Mouse (Mus musculus): ENCODE measurements around the gene Gm9857. TPM values are rescaled to one million over a fixed set of nuclear protein-coding genes. Genes with fewer than 3 reads are reported as not detected.

Gm9857 gene
- polyA plus RNA-seq, 1 experiment from 2014 or later, result not detected

DNA sequence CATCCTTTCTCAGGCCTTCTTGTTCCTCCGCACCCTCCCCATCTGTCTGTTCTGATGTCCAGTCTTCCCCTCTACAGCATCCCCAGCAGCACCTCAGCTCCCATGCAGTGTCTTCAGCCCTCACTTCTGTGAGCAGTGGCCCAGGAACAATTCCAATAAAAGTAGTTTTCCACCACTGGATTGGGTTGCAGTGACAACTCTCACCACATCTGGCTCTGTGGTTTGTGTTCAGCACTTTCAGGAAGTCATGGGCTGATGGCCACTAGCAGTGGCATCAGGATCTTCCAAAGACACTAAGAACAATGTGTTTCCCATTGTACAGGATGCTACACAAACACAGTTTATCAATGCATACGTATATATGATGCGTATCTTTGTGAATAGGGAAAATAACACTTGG, 25.8 kb upstream of the Gm9857 start:
- H3K4me3 ChIP-seq (ENCODE audit: low read depth, low read length), result no peak overlapping the region
- H3K4me2 ChIP-seq (ENCODE audit: low read depth, low read length), result no peak overlapping the region
- 97% methylated on average over 3 of the region's 3 CpGs for WGBS
- H3K4me1 ChIP-seq (ENCODE audit: control insufficient read depth, insufficient read depth, low read length), result no peaks in the 10 kb centered on the region; the same call in 1 of the 2 replicates
- ATAC-seq (ENCODE audit: low read depth), result no peak
- H3K9ac ChIP-seq (replicated peaks; ENCODE audit: low read depth, low read length), result no peak overlapping the region
- no peak overlapping the region for H3K27ac ChIP-seq (ENCODE audit: low read depth, low read length)
- no peaks in the 10 kb centered on the region for H3K36me3 ChIP-seq (ENCODE audit: control insufficient read depth, insufficient read depth, low read length)
- H3K27me3 ChIP-seq (ENCODE audit: control insufficient read depth, insufficient read depth, low read length), result no peaks in the 10 kb centered on the region
- no peaks in the 10 kb centered on the region for H3K9me3 ChIP-seq (ENCODE audit: control insufficient read depth, low read length)

DNA sequence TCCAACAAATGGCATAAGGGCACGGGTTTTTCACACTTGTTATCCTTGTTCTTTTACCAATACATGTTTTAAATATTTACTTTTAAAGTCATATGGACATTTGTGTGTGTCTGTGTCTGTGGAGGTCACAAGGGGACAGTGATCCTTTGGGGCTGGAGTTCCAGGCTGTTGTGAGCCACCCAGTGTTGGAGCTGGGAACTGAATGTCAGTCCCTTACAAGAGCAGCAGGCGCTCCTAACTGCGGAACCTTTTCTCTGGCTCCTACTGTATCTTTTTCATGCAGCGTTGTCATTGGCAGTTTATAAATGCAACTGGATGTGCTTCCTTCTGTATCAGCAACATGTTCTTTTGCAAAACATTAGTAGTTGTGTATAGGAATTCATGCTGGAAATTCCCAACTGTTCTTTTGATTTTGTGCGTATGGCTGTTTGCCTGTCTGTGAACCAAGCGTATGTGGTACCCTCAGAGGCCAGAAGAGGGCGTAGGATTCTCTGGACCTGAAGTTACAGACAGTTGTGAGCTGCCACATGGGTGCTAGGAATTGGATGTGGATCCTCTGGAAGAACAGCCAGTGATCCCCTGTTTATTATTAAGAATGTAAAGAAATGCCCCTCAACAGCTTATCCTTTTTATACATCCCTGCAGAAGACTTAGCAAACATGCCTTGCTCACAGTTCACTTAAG, 24.3 kb upstream of the Gm9857 start:
- Histone ChIP-seq H3K9ac (replicated peaks; ENCODE audit: low read depth, low read length) (no peak overlapping the region), H3K4me3 (ENCODE audit: low read depth, low read length) (no peak overlapping the region), H3K36me3 (ENCODE audit: control insufficient read depth, insufficient read depth, low read length) (no peaks in the 10 kb centered on the region), H3K27me3 (ENCODE audit: control insufficient read depth, insufficient read depth, low read length) (no peaks in the 10 kb centered on the region), H3K4me2 (ENCODE audit: low read depth, low read length) (no peak overlapping the region), H3K4me1 (ENCODE audit: control insufficient read depth, insufficient read depth, low read length) (no peaks in the 10 kb centered on the region; the same call in 1 of the 2 replicates), H3K27ac (ENCODE audit: low read depth, low read length) (no peak overlapping the region), H3K9me3 (ENCODE audit: control insufficient read depth, low read length) (no peaks in the 10 kb centered on the region)
- ATAC-seq (ENCODE audit: low read depth), result no peak
- WGBS, result 78% methylated on average over 7 of the region's 7 CpGs

DNA sequence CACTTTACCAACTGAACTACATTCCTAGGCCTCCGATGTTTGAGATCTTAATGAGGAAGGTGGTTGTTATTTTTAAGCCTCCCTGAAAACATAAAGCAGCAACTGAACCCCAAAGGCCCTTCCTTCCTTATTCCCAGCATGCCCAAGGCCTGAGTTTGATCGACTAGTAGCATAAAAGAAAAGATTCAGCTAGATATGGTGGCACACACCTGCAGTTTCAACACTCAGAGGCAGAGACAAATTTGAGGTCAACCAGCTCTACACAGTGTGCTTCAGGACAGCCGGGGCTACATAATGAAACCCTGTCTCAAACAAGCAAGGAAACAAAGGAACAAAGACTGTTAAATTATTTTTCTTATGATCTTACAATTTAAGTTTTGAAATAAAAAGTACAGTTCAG, 23.5 kb upstream of the Gm9857 start:
- WGBS, result 88% methylated on average over 3 of the region's 3 CpGs
- Histone ChIP-seq H3K9ac (replicated peaks; ENCODE audit: low read depth, low read length) (no peak overlapping the region), H3K9me3 (ENCODE audit: control insufficient read depth, low read length) (no peaks in the 10 kb centered on the region), H3K27me3 (ENCODE audit: control insufficient read depth, insufficient read depth, low read length) (no peaks in the 10 kb centered on the region), H3K4me3 (ENCODE audit: low read depth, low read length) (no peak overlapping the region), H3K27ac (ENCODE audit: low read depth, low read length) (no peak overlapping the region), H3K4me2 (ENCODE audit: low read depth, low read length) (no peak overlapping the region), H3K36me3 (ENCODE audit: control insufficient read depth, insufficient read depth, low read length) (no peaks in the 10 kb centered on the region), H3K4me1 (ENCODE audit: control insufficient read depth, insufficient read depth, low read length) (no peaks in the 10 kb centered on the region; the same call in 1 of the 2 replicates)
- no peak for ATAC-seq (ENCODE audit: low read depth)

DNA sequence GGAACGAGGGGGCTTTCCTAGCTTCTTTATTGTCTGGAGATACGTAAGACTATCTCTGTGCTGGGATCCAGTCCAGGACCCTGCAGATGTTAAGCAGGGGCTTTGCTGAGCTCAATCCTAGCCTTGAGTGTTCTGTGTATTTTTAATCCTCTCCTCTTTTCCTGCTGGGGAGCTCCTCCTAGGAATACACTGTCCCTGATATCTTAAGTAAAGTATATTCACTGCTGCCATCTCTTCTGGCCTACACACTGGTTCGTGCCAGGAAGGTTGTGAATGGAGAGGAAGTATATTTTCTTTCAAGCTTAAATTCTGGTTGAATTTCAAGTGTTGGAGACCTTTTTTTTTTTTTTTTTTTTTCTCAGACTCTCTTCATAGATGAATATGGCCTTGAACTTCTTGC, 23.0 kb upstream of the Gm9857 start:
- Histone ChIP-seq H3K27ac (ENCODE audit: low read depth, low read length) (no peak overlapping the region), H3K9ac (replicated peaks; ENCODE audit: low read depth, low read length) (no peak overlapping the region), H3K27me3 (ENCODE audit: control insufficient read depth, insufficient read depth, low read length) (no peaks in the 10 kb centered on the region), H3K9me3 (ENCODE audit: control insufficient read depth, low read length) (no peaks in the 10 kb centered on the region), H3K4me3 (ENCODE audit: low read depth, low read length) (no peak overlapping the region), H3K36me3 (ENCODE audit: control insufficient read depth, insufficient read depth, low read length) (no peaks in the 10 kb centered on the region), H3K4me2 (ENCODE audit: low read depth, low read length) (no peak overlapping the region), H3K4me1 (ENCODE audit: control insufficient read depth, insufficient read depth, low read length) (no peaks in the 10 kb centered on the region; the same call in 1 of the 2 replicates)
- no peak for ATAC-seq (ENCODE audit: low read depth)
- 87% methylated on average over 3 of the region's 3 CpGs for WGBS

DNA sequence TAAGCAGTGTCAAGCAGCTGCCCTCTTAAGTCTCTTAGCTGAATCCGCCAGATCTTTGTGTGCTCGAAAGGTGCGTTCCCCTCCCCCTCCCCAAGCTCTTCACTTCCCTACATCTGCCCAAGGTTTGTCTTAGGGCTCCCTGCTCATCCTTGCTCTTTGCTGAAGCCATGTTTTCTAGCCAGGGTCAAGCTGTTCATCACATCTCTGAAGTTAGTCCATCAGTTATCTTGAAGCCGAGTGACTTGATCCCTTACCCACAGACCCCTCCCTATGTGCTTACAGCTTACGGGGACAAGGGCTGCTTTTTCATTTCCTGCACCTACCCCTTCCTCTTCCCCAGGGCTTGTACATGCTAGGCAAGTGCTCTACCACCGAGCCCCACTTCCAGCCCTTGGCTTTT, 21.4 kb upstream of the Gm9857 start:
- no peaks in the 10 kb centered on the region for H3K9me3 ChIP-seq (ENCODE audit: control insufficient read depth, low read length)
- no peaks in the 10 kb centered on the region; the same call in 1 of the 2 replicates for H3K4me1 ChIP-seq (ENCODE audit: control insufficient read depth, insufficient read depth, low read length)
- 45% methylated on average over 6 of the region's 6 CpGs for WGBS
- no peak overlapping the region for H3K9ac ChIP-seq (replicated peaks; ENCODE audit: low read depth, low read length)
- H3K27ac ChIP-seq (ENCODE audit: low read depth, low read length), result peak overlapping the region; percentile 29
- H3K36me3 ChIP-seq (ENCODE audit: control insufficient read depth, insufficient read depth, low read length), result no peaks in the 10 kb centered on the region
- peak overlapping the region; percentile 31 for H3K4me2 ChIP-seq (ENCODE audit: low read depth, low read length)
- ATAC-seq (ENCODE audit: low read depth), result peak; percentile 47; the same call in 1 of the 2 replicates
- H3K4me3 ChIP-seq (ENCODE audit: low read depth, low read length), result no peak overlapping the region
- H3K27me3 ChIP-seq (ENCODE audit: control insufficient read depth, insufficient read depth, low read length), result no peaks in the 10 kb centered on the region

DNA sequence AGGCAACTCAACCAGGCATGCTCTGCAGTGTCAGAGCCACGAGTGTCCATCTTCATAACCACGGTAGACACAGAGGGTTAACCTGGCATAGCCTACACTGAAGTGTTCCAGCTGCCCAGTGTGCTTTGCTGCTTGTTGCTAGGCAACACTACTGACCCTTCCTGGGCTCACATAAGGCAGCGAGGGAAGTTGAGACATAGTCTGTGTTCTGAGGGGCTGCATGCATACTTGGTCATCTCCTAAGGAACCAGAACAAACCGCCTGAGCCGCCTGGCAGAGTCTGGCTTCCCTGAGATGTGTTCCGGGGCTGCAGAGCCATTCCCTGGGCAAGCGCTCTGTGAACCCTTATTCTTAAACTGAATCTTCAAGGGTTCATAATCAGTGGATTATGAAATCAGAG, 21.0 kb upstream of the Gm9857 start:
- no peaks in the 10 kb centered on the region; the same call in 1 of the 2 replicates for H3K4me1 ChIP-seq (ENCODE audit: control insufficient read depth, insufficient read depth, low read length)
- 14% methylated on average over 7 of the region's 7 CpGs for WGBS
- peak overlapping the region; percentile 29 for H3K27ac ChIP-seq (ENCODE audit: low read depth, low read length)
- no peak overlapping the region for H3K9ac ChIP-seq (replicated peaks; ENCODE audit: low read depth, low read length)
- H3K4me2 ChIP-seq (ENCODE audit: low read depth, low read length), result peak overlapping the region; percentile 31
- no peaks in the 10 kb centered on the region for H3K36me3 ChIP-seq (ENCODE audit: control insufficient read depth, insufficient read depth, low read length)
- no peaks in the 10 kb centered on the region for H3K27me3 ChIP-seq (ENCODE audit: control insufficient read depth, insufficient read depth, low read length)
- ATAC-seq (ENCODE audit: low read depth), result peak; percentile 94
- H3K4me3 ChIP-seq (ENCODE audit: low read depth, low read length), result no peak overlapping the region
- H3K9me3 ChIP-seq (ENCODE audit: control insufficient read depth, low read length), result no peaks in the 10 kb centered on the region

DNA sequence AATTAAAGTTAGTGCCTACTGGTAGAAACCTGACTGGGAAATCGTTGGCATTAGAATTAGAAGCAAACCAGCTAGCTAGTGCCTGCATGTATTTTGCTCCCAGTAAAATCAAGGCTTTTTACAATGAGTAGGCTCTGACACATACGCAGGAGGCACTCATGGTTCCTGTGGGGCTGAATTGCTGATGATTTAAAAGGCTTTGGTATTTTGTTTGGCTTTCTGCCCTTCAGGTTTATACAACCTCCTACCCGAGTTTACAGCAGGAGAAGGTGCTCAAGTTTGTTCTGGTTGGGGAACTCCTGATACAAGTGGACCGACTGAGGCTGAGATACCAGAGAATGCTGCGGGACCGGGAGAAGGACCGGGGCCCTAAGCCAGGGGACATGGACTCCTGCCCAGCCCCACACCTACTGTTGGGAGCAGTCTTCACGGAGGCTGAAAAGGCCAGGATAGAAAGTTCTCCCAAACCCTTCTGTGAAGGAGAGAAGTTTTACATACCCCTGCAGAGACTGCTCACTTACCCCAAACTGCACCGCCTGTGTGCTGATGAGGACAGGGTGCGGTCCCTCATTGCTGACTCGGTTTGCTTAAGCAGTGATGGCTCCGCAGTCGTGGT, 19.5 kb upstream of the Gm9857 start:
- WGBS, result 76% methylated on average over 13 of the region's 13 CpGs
- H3K4me1 ChIP-seq (ENCODE audit: control insufficient read depth, insufficient read depth, low read length), result no peaks in the 10 kb centered on the region; the same call in 1 of the 2 replicates

DNA sequence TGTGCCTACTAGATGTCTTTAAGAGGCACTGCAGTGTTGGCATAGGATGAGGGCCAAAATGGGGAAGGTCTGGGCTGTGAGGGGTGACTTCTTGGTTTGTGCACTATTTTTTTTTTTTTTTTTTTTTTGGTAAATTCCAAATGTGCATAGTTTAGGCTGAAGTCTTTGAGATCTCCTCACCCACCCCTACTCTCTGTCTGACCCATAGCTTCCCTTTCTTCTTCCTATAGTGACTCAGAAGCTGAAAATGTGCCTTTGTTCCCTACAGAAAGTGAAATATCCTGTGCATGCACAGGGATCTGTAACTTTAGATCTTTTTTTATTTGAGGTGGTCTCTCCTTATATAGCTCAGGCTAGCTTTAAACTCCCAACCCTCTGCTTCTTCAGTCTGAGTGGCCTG, 17.7 kb upstream of the Gm9857 start:
- no peaks in the 10 kb centered on the region for H3K27me3 ChIP-seq (ENCODE audit: control insufficient read depth, insufficient read depth, low read length)
- H3K27ac ChIP-seq (ENCODE audit: low read depth, low read length), result no peak overlapping the region
- ATAC-seq (ENCODE audit: low read depth), result no peak
- H3K4me2 ChIP-seq (ENCODE audit: low read depth, low read length), result no peak overlapping the region
- H3K4me3 ChIP-seq (ENCODE audit: low read depth, low read length), result no peak overlapping the region
- no peaks in the 10 kb centered on the region for H3K36me3 ChIP-seq (ENCODE audit: control insufficient read depth, insufficient read depth, low read length)
- H3K9ac ChIP-seq (replicated peaks; ENCODE audit: low read depth, low read length), result no peak overlapping the region
- H3K4me1 ChIP-seq (ENCODE audit: control insufficient read depth, insufficient read depth, low read length), result no peaks in the 10 kb centered on the region; the same call in 1 of the 2 replicates
- no peaks in the 10 kb centered on the region for H3K9me3 ChIP-seq (ENCODE audit: control insufficient read depth, low read length)

More for the DNA sequence above, 19.5 kb upstream of the Gm9857 start:
- Histone ChIP-seq H3K27me3 (ENCODE audit: control insufficient read depth, insufficient read depth, low read length) (no peaks in the 10 kb centered on the region), H3K27ac (ENCODE audit: low read depth, low read length) (no peak overlapping the region), H3K4me2 (ENCODE audit: low read depth, low read length) (no peak overlapping the region), H3K36me3 (ENCODE audit: control insufficient read depth, insufficient read depth, low read length) (no peaks in the 10 kb centered on the region), H3K4me3 (ENCODE audit: low read depth, low read length) (no peak overlapping the region), H3K9me3 (ENCODE audit: control insufficient read depth, low read length) (no peaks in the 10 kb centered on the region), H3K9ac (replicated peaks; ENCODE audit: low read depth, low read length) (no peak overlapping the region)
- ATAC-seq (ENCODE audit: low read depth), result no peak

DNA sequence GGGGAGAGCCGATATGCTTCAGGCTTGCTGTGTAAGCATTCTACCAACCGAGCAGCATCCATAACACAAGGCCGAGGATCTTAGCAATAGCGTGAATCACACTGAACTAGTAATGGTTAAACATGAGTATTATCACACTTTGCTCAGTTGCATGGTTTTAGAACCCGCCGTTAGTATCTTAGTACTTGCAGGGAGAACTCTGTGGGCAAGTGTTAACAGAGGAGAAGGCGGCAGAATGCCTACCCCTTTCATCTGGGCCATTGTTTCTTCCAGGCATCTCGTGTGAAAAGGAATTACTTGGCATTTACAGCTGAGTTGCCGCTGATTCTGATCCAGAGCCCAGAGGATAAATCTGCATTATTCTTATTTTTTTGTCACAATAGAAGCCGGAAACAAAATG, 751 bp upstream of the Gm9857 start:
- no peaks in the 10 kb centered on the region for H3K9me3 ChIP-seq (ENCODE audit: control insufficient read depth, low read length)
- 77% methylated on average over 10 of the region's 10 CpGs for WGBS
- no peaks in the 10 kb centered on the region for H3K4me1 ChIP-seq (ENCODE audit: control insufficient read depth, insufficient read depth, low read length)
- H3K9ac ChIP-seq (replicated peaks; ENCODE audit: low read depth, low read length), result no peak overlapping the region
- H3K4me3 ChIP-seq (ENCODE audit: low read depth, low read length), result no peak overlapping the region
- H3K4me2 ChIP-seq (ENCODE audit: low read depth, low read length), result no peak overlapping the region
- no peak overlapping the region for H3K27ac ChIP-seq (ENCODE audit: low read depth, low read length)
- ATAC-seq (ENCODE audit: low read depth), result no peak
- H3K36me3 ChIP-seq (ENCODE audit: control insufficient read depth, insufficient read depth, low read length), result no peaks in the 10 kb centered on the region
- H3K27me3 ChIP-seq (ENCODE audit: control insufficient read depth, insufficient read depth, low read length), result no peaks in the 10 kb centered on the region

Data from neural tube, embryonic 14.5 days (tissue).